Mouse (Mus musculus) G1E (cell line): ENCODE data around the gene Inpp5a.

Experiments used
- CTCF ChIP-seq: IDR thresholded peaks from 2 replicates; pipeline ENCODE4 v1.5.1; 2012; ENCODE audit warnings: low read depth, low read length, inconsistent platforms, mixed read lengths
- GATA1 ChIP-seq: IDR thresholded peaks from 2 replicates; pipeline ENCODE4 v1.6.1; 2012; ENCODE audit warnings: borderline replicate concordance, low read length, inconsistent platforms, mixed read lengths
- POLR2AphosphoS5 ChIP-seq: IDR thresholded peaks from 2 replicates; pipeline ENCODE4 v1.6.1; 2012; ENCODE audit warnings: low read depth, low read length, inconsistent platforms; ENCODE audit not compliant: insufficient replicate concordance
- TAL1 ChIP-seq: conservative IDR thresholded peaks from 2 replicates; pipeline ENCODE4 v1.6.1; 2012; ENCODE audit warnings: low read depth, low read length, inconsistent platforms, mixed read lengths

- TF ChIP-seq CTCF (no peak), TAL1 (no peak), POLR2AphosphoS5 (no peak), GATA1 (no peak)
Measured at GRCm38 (mm10) chr7:139498038-139498625, 109.2 kb downstream of the Inpp5a start.
